Mouse (Mus musculus) regulatory T cell (primary cell): ENCODE results near the gene Manea.
"Not testable (repeated sequence)": the region's sequence is repeated elsewhere in the genome, so short reads cannot be mapped to it uniquely, and the experiment has no call there.

Experiments used
- in situ Hi-C: fragments of 300-600 bp; cut with MboI, MseI; formaldehyde crosslinking; loops from one replicate; pipeline ENCODE4 v1.15.1; 2025; ENCODE audit warnings: high pct_unique_total_duplicates

The Manea gene

DNA sequence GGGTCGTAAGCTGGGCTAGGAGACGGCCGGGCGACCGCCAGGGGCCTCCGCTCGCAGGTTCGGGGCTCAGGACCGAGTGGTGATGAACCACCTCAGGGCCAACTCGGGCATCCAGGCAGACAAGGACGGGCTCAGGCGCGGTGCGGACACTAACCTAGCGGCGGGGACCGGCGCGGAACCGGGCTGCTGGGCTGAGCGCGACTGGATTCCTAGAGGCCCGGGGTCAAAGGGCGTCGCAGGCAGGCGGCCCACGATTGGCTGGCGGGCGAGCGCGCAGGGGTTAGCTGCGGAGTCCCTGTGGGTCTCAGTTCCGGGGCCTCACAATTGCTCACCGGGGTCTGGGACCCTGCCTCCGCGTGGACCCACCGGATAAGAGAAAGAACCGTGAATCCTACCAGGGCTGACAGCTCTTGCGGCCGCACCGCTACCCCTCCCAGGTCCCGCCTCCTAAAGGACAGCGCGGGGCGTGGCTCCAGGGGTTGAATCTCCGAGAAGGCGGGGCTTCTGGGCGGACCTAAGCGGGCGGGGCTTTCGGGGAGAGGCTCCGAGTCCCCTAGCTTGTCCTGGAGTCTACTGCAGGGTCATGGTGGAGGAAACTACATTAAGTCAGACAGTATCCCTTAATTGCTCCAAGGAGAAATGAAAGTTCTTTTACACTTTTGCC is at the start of gene Manea:
Gene Manea (minus strand): TSS at position 449 of the 664 bp plus-strand sequence.
- in situ Hi-C loops, result no loop called here

DNA sequence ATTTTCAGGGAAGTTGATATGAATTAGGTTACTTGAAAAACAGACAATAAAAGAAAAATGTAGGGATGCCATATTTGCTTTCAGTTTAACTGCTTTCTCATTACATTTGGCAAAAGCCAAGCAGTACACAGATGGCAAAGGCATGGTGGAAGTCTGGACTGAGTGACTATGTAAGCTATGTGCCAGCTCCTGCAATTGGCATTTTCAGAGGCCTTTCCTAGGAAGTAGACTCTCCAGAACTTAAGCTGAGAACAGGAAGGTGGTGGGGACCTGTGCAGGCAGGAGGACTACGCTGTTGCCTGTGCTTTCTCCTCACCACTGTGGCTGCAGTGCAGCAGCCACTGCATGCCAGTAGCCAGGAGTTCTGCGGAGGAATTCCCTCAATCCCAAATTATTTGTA is 7.9 kb upstream of the Manea start:
- in situ Hi-C loops, result loop anchor here (25.0 kb wide), 1 partner anchor 1067 kb away; the partner anchor contains the start of gene Ufl1

DNA sequence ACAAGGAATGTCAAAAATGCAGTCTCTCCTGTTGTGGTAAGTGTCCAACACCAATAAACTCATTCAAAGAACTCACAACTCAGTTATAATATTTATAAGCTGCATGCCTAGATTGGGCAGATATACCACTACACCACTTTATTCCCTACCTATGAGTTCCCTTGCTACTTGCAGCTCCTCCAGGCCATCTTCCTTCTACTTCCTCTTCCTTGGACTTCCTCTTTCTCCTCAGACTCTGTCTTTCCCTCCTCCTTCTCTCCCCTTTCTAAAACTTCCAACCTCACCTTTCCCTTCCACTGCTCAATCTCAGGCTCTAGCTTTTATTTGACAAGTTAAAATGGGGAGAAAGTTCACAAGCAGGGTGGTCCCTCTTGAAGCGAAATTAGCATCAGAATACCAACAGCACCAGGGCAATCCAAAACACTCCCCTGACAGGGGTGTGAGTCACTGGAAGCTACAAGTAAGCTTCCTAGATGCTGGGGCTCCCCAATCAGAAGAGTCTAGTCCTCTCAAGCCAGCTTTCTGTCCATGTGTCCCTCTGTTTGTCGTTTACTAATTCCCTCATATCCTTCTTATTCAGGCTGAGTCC is 7.0 kb upstream of the Manea start:
- in situ Hi-C loops, result loop anchor here (25.0 kb wide), 1 partner anchor 1066 kb away; the partner anchor contains the start of gene Ufl1

DNA sequence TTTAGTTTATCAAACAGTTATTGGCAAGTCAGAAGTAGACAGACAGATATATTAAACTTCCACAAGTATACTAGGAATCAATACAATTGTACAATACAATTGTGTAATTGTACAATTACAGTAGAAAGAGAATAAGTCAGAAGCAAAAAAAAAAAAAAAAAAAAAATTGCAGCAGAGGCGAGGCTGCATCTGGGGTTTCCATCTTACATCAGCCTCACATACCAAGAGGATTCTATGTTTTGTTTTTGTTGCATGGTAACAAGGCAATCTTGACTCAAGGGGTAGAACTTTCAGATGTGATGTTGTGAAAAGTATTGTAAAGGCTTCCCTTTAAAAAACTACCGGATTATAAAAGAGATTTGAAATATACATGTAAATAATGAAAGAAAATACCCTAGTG is 548 bp upstream of the Manea start:
- in situ Hi-C loops, result no loop called here

DNA sequence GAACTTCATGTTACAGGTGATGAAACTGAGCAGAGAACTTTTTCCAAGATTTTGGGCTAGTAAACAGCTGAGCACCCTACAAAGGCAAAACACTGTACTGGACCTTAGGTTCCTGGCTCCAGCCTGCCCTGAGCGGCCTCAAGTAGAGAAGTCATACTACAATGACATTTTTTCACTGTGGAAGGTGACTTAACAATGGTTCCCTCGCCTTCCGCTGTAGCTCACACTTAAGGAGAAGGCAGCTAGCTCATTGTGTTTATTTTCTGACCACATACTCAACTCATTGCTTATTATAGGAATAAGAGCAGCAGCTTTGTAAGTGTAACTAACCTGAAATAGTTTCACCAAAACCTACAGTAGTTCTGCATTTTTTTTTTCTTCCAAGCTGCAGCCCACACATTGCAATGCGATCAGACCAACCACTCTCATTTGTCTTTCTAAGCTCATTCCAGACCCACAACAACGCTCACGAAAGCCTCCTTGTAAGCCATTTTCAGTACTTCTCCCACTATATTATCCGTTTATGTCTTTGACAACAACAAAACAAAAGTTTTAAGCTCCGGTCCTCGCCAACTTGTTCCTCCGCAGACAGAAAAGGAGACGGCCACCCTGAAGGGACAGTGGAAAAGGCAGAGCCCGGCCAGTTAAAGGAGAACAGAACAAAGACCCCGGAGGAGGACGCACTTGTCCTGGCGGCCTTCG is 799 bp downstream of the Manea start:
- in situ Hi-C loops, result no loop called here

DNA sequence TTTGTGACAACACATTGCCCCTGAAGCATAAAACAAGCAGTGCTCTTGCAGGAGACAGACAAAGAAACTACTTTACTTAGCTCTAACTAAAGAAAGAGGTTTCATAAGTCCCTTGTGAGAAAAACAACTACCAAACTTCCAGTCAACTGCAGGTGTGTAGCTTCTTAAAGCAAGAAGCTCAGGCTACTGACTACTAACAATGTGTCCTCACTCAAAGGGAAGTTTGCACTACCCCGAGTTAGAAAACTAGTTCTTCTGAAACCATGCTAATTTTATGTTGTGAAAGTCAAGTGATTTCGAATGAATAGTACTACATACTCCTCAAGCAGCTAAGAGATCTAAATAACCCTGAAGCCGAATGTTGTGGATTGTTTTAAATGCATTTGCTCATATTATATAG is 1.6 kb downstream of the Manea start:
- in situ Hi-C loops, result no loop called here

DNA sequence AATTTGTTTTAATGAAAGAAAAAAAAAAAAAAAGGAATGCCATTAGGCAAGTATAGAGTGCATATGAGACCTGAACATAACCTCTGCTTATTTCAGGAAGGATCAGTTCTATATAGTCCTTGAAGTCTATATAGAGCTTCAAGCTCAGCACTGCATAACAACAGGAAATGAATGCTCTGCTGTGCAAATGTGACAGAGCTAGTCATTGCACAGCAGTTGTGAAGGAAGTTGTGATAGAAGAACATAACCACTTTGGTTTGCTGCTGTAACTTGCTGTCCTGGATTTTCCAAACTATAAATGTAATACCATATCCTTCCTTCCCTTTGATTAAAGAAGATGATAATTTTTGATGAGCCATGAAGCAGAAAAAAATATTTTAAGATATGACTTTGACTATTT is 4.3 kb downstream of the Manea start:
- in situ Hi-C loops, result no loop called here

DNA sequence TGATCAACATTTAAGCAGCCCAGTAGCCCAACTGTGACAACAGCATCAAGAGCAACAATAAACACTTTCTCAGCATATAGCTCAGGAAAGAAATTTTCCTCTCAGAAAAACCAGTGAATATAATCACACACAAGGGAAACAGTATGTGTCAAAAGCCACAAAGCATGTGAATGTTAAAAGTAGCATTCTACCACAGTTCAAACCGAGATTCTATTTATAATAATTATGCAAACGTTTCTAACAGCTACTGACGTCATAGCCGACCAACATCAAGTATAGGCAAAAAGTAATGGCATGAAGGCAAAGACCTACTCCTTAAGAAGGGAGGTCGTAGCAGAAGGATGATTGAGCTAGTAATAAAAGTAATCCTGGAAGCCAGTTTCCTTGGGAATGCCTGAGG is 8.1 kb downstream of the Manea start:
- in situ Hi-C loops, result no loop called here

DNA sequence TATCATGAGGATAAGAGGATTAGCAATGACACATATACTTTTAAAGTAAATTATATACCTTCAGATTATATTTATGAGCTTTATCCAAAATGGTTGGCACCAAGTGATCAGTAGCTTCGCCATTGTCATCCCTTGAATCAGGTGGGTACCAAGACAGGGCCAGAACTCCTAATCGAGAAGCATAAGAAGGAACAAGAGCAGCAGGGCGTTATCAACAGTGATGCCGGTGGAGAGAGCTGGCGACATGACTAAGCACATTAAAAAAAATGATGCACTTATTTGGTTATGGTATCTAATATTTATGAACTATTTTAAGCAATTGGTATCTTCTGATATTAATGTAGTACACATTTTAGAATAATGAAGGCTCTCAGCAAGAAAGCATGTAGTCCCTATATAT is 10.1 kb downstream of the Manea start:
- in situ Hi-C loops, result no loop called here

DNA sequence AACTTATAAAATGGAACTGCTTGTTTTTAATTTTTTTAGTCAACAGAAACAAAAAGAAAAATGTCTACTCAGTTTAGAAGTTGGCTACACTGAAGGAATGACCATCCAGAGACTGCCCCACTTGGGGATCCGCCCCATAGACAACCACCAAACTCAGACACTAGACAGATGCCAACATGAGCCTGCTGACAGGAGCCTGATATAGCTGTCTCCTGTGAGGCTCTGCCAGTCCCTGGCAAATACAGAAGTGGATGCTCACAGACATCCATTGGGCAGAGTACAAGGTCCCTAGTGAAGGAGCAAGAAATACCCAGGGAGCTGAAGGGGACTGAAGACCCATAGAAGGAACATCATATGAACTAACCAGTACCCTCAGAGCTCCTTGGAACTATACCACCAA is 42.0 kb downstream of the Manea start:
- in situ Hi-C loops, result not testable (repeated sequence)

DNA sequence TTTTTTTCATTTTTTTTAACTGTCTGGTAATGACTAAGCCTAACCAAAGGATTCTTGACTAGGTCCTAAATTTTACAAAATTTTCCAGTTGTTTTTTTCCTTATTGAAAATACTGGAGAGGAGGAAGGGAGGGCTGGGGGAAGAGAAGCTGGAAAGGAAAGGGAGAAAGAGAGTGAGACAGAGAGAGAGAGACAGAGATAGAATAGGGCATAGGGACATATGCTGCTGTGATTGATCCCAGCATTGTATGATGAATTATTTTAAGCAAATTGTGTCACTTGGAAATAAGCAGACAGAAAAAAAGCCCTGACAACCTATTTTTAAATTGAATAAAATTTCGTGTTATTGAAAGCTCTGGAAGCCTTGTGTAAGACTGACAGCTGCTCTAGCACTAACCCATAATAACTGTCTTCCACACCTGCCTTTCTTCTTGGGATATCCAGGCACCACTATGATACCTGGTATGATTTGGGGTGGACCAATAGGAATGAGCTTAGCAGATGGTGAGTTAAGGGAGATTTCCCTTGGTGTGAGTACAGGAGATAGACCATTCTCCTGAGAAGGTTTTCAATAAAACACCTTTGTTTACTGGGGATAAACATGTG is 69.5 kb downstream of the Manea start:
- in situ Hi-C loops, result no loop called here

DNA sequence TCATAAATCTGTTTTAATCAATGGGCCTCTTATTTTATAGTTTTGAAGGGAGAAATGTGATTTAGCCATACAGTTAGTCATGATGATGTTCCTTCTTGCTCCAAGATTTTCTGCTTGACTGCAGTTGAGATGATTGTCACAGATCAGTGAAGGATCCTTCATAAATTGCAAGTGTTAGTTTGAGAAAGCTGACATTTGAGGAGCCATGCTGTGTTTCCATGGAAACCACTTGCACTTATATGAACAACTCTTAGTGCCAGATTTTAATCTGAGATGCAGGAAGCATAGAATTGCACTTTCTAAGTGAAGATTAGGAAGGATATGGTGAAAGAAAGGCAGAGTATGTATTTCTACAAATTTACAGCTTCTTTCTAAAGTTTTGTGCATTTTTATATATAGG is 70.4 kb downstream of the Manea start:
- in situ Hi-C loops, result no loop called here

DNA sequence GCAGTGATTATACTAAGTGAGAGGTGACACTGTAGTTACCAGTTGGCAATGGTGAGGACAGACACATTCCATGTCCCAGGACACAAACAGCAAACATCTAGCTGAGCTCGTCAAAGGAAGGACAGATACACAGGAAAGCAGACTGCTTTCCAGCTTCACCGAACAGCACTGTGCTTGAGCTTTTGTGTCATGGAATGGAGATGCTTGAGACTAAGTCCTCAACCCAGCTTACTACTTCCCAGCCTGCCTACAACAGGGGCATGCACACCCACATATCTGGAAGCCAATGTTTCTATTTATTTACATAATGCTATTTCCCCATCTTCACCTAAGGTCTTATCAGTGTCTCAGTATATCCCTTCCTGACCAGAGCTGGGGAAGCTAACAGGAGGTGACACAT is 70.9 kb downstream of the Manea start:
- in situ Hi-C loops, result no loop called here
